Mouse (Mus musculus) lung, postnatal 10 days (tissue): Measurements from ENCODE around the gene B3gnt4.

Source experiments
- DNase-seq: peaks from one replicate; pipeline ENCODE4 v3.0.0; 2021

B3gnt4 gene

GRCm38 (mm10) chr5:123528641-123529040 is 18.4 kb downstream of the B3gnt4 start:
- peak; percentile 0 for DNase-seq

- DNase-seq: peak; percentile 0
These were observed 19.8 kb downstream of the B3gnt4 start for GRCm38 (mm10) chr5:123530056-123530455.

DNA sequence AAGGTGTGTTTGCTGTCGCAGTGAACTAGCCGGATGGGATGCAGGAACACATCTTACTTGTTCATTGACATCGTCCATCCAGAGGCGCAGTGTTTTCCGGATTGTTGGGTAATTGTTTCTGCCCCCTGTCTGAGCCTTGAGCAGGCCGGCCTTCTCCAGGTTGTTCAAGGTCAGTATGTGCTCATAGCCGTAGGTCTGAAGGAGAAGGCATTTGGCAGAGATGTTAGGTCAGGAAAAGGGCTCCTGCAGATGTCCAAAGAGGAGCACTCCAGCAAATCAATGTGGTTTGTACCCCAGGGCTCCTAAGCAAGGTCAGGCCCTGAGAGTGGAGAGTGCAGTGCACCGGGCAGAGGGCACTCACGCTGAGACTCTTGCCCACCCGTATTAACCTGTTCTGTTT is 23.5 kb downstream of the B3gnt4 start:
- DNase-seq: no peak

GRCm38 (mm10) chr5:123555693-123556092 is 45.4 kb downstream of the B3gnt4 start:
- no peak for DNase-seq

- no peak for DNase-seq
These were observed 46.2 kb downstream of the B3gnt4 start for GRCm38 (mm10) chr5:123556451-123556850.

GRCm38 (mm10) chr5:123559588-123559987 is 49.3 kb downstream of the B3gnt4 start:
- no peak for DNase-seq

DNA sequence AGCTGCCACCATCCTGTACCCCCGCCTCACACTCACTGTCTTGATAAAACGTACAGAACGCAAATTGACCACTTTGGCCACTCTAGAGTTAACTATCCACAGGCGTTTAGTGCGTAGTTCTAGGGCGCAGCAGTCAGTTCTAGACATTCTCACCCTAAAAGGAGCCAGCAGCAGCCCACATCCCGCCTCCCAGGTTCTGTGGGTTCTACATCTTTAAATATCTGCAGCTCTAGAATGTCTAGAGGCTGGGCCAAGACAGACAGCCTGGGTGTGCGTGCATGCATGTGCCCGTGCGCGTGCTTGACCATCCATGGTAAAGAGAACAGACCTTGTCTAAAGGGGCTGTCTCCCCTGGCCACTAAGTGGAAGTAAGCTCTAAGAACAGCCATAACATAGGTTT is 50.9 kb downstream of the B3gnt4 start:
- DNase-seq: no peak
